ENCODE assay signal across 7 mouse cellular contexts in the genomic region with DNA sequence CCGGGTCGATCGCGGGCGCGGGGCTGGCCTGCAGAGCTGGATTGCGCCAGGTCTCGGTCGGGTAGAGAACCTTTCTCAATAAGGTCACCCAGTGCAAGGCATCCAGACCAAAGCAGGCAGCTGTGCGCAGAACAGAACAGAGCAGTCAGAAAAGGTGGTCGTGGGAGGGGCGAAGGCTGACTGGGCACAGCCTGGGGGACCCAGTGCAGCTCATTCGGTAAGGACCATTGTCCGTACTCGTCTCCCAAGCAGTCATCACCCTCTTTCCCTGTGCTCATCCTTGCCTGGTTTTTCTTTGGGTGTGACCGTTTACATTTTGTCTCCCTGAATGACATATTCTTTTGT. TPM values are rescaled to one million over a fixed set of nuclear protein-coding genes. Genes with fewer than 3 reads are reported as not detected.
DNase-seq lines count a peak whose midpoint lies in the region; ATAC-seq and TF ChIP-seq lines count a peak whose summit lies in the region.

No protein-coding gene starts in this region.

- 16% methylated on average over 16 of the region's 16 CpGs for WGBS in liver, adult 2 months
- WGBS in forebrain, embryonic 10.5 days, result 4% methylated on average over 16 of the region's 16 CpGs
- WGBS in intestine, postnatal 0 days, result 7% methylated on average over 16 of the region's 16 CpGs
- WGBS in neural tube, embryonic 13.5 days, result 4% methylated on average over 16 of the region's 16 CpGs

- H3K36me3 ChIP-seq in liver, adult 2 months (ENCODE audit: control insufficient read depth, insufficient read depth, low read length), result no peaks in the 10 kb centered on the region
- no peaks in the 10 kb centered on the region for H3K36me3 ChIP-seq in forebrain, embryonic 10.5 days (replicated peaks)
- no peaks in the 10 kb centered on the region for H3K36me3 ChIP-seq in intestine, postnatal 0 days (ENCODE audit: control insufficient read depth, insufficient read depth)
- no peaks in the 10 kb centered on the region for H3K36me3 ChIP-seq in neural tube, embryonic 13.5 days

- peaks cover 24% of the 10 kb centered on the region for H3K79me2 ChIP-seq in liver, adult 2 months (ENCODE audit: control insufficient read depth, insufficient read depth, low read length)

- no peaks in the 10 kb centered on the region for H3K27me3 ChIP-seq in liver, adult 2 months (ENCODE audit: control insufficient read depth, insufficient read depth, low read length)
- H3K27me3 ChIP-seq in forebrain, embryonic 10.5 days (ENCODE audit: poor library complexity, severe bottlenecking), result peaks cover 23% of the 10 kb centered on the region
- H3K27me3 ChIP-seq in intestine, postnatal 0 days (replicated peaks; ENCODE audit: control insufficient read depth, insufficient read depth, low read length), result no peaks in the 10 kb centered on the region; the same call in 1 of the 2 replicates
- H3K27me3 ChIP-seq in neural tube, embryonic 13.5 days, result peaks cover 11% of the 10 kb centered on the region

- no peak; the same call in 1 of the 2 replicates for ATAC-seq in intestine, postnatal 0 days
- ATAC-seq in neural tube, embryonic 13.5 days (ENCODE audit: low read depth), result peak; percentile 51

- no peak for TF ChIP-seq POLR2A in liver, adult 2 months (IDR thresholded peaks at IDR 0.05; ENCODE audit: extremely low read depth, insufficient read depth, low read length)

- H3K27ac ChIP-seq in liver, adult 2 months (replicated peaks; ENCODE audit: insufficient read depth, low read depth, low read length), result no peak overlapping the region
- H3K27ac ChIP-seq in forebrain, embryonic 10.5 days, result peak overlapping the region; percentile 97
- H3K27ac ChIP-seq in intestine, postnatal 0 days (ENCODE audit: low read depth, low read length), result no peak overlapping the region
- 0 out of 2 replicates have a peak overlapping the region, but pooled peaks have one; percentile 11 for H3K27ac ChIP-seq in neural tube, embryonic 13.5 days (replicated peaks)

- peak overlapping the region; percentile 39; the same call in 1 of the 2 replicates for H3K9ac ChIP-seq in liver, adult 2 months (ENCODE audit: low read depth, low read length)
- H3K9ac ChIP-seq in intestine, postnatal 0 days (ENCODE audit: low read depth, low read length), result no peak overlapping the region
- peak overlapping the region; percentile 76 for H3K9ac ChIP-seq in neural tube, embryonic 13.5 days

- peak overlapping the region; percentile 98 for H3K4me2 ChIP-seq in intestine, postnatal 0 days (replicated peaks; ENCODE audit: low read depth)
- H3K4me2 ChIP-seq in neural tube, embryonic 13.5 days, result peak overlapping the region; percentile 92

- no peak for TF ChIP-seq CTCF in liver, adult 2 months (IDR thresholded peaks at IDR 0.05; ENCODE audit: low read depth, low read length)
- no peak for TF ChIP-seq CTCF in intestine, postnatal 0 days (IDR thresholded peaks at IDR 0.05; ENCODE audit: low read depth)

- peak overlapping the region; percentile 55; the same call in 1 of the 2 replicates for H3K4me3 ChIP-seq in liver, adult 2 months (ENCODE audit: insufficient read depth, low read depth, low read length)
- peak overlapping the region; percentile 99 for H3K4me3 ChIP-seq in forebrain, embryonic 10.5 days
- peak overlapping the region; percentile 28 for H3K4me3 ChIP-seq in intestine, postnatal 0 days (ENCODE audit: low read depth, low read length)
- H3K4me3 ChIP-seq in neural tube, embryonic 13.5 days, result peak overlapping the region; percentile 99

- no peak for DNase-seq in liver, adult 2 months (ENCODE audit: extremely low read depth, low read depth, low spot score)
- DNase-seq in liver, result no peak
- DNase-seq in forebrain, embryonic 10.5 days (ENCODE audit: extremely low spot score, low spot score), result no peak
- DNase-seq in adrenal gland, adult 18-20 months (ENCODE audit: low spot score in 2 of 2), result no peak
- DNase-seq in thymus, postnatal 4 days, result no peak

- peaks cover 7% of the 10 kb centered on the region; the same call in 1 of the 2 replicates for H3K4me1 ChIP-seq in liver, adult 2 months (ENCODE audit: control insufficient read depth, insufficient read depth, low read length)
- peaks cover 47% of the 10 kb centered on the region for H3K4me1 ChIP-seq in forebrain, embryonic 10.5 days
- peaks cover 11% of the 10 kb centered on the region; the same call in 1 of the 2 replicates for H3K4me1 ChIP-seq in intestine, postnatal 0 days (replicated peaks; ENCODE audit: control insufficient read depth, insufficient read depth, low read length)
- H3K4me1 ChIP-seq in neural tube, embryonic 13.5 days (replicated peaks), result peaks cover 42% of the 10 kb centered on the region

- peaks cover 6% of the 10 kb centered on the region; the same call in 1 of the 2 replicates for H3K9me3 ChIP-seq in forebrain, embryonic 10.5 days
- no peaks in the 10 kb centered on the region for H3K9me3 ChIP-seq in intestine, postnatal 0 days (ENCODE audit: control insufficient read depth)
- H3K9me3 ChIP-seq in neural tube, embryonic 13.5 days, result no peaks in the 10 kb centered on the region

RNA-seq across cellular contexts. Expression of gene Plxna1, which starts 0.7 kb away (rescaled TPM):
- 2.6 and 4.6 TPM in 2 replicates for total RNA-seq in liver, adult 2 months (2014; rRNA removed)
- polyA plus RNA-seq in liver, adult 2 months (2012; rRNA removed), result 5.7 and 6.5 TPM in 2 replicates
- 22.4 and 26.6 TPM in 2 replicates for polyA plus RNA-seq in forebrain, embryonic 10.5 days (2016; fragmentation: Nextera tagmentation; extraction: Ambion mirVana)
- polyA plus RNA-seq in intestine, postnatal 0 days (2015; fragmentation: Nextera tagmentation; extraction: Ambion mirVana), result 8.7 and 9.2 TPM in 2 replicates
- polyA plus RNA-seq in neural tube, embryonic 13.5 days (2015; fragmentation: Nextera tagmentation; extraction: Ambion mirVana), result 41.4 and 41.8 TPM in 2 replicates
- 10 to 100 TPM; 41.0 to 84.6 TPM for total RNA-seq in adrenal gland, adult 18-20 months (2021)

Comparison
In these comparisons a context has a peak if more than half of its experiments do, and no peak if none do; other contexts are left out.
1. H3K27ac ChIP-seq: peak in forebrain, embryonic 10.5 days (single experiment) and neural tube, embryonic 13.5 days (single experiment); none in liver, adult 2 months (single experiment) and intestine, postnatal 0 days (single experiment).
2. H3K4me3 ChIP-seq: peak in every context shown above with its lines; median percentile 99 in forebrain, embryonic 10.5 days; 99 in neural tube, embryonic 13.5 days; 55 in liver, adult 2 months; 28 in intestine, postnatal 0 days.